In genomic region chr9:95559936-95560735, GRCm38 (mm10) we compare ENCODE assay signal across 8 mouse cellular contexts. TPM values are rescaled to one million over a fixed set of nuclear protein-coding genes. Genes with fewer than 3 reads are reported as not detected.
DNase-seq lines count a peak whose midpoint lies in the region; ATAC-seq and TF ChIP-seq lines count a peak whose summit lies in the region.

No protein-coding gene starts in this region.

- 14% methylated on average over 74 of the region's 78 CpGs for WGBS in embryonic facial prominence, embryonic 11.5 days
- WGBS in heart, embryonic 14.5 days = 14% methylated on average over 75 of the region's 78 CpGs
- 14% methylated on average over 71 of the region's 78 CpGs for WGBS in kidney, postnatal 0 days

- H3K4me3 ChIP-seq in embryonic facial prominence, embryonic 11.5 days (ENCODE audit: low read depth, low read length) = peak overlapping the region; percentile 59
- peak overlapping the region; percentile 58 to 61 for H3K4me3 ChIP-seq in heart, embryonic 14.5 days (ENCODE audit: control insufficient read depth in 1 of 2, insufficient read depth in 1 of 2, low read depth in 1 of 2, low read length in 2 of 2)
- peak overlapping the region; percentile 67 for H3K4me3 ChIP-seq in kidney, postnatal 0 days (replicated peaks; ENCODE audit: low read depth, low read length)

- peaks cover 31% of the 10 kb centered on the region for H3K27me3 ChIP-seq in embryonic facial prominence, embryonic 11.5 days (ENCODE audit: control insufficient read depth, insufficient read depth, low read length)
- H3K27me3 ChIP-seq in heart, embryonic 14.5 days (ENCODE audit: control insufficient read depth, insufficient read depth, low read length) = peaks cover 66% of the 10 kb centered on the region
- H3K27me3 ChIP-seq in kidney, postnatal 0 days (ENCODE audit: insufficient read depth, low read length) = peaks cover 35% of the 10 kb centered on the region

- no peak for TF ChIP-seq CTCF in kidney, postnatal 0 days (IDR thresholded peaks at IDR 0.05; ENCODE audit: low read depth)

- DNase-seq in spleen, adult 12 weeks (ENCODE audit: low spot score) = peak; percentile 36
- DNase-seq in spleen, adult 18-20 months = no peak
- peak; percentile 34 for DNase-seq in embryonic facial prominence, embryonic 11.5 days (ENCODE audit: low spot score)
- no peak for DNase-seq in kidney, postnatal 0 days (ENCODE audit: low spot score)
- peak; percentile 40 for DNase-seq in liver
- peak; percentile 57 to 78 for DNase-seq in right cerebral cortex, adult 2 months (ENCODE audit: low spot score in 2 of 2)

- ATAC-seq in embryonic facial prominence, embryonic 11.5 days (replicated peaks; ENCODE audit: insufficient number of reproducible peaks, low FRiP score, low TSS enrichment, low read depth) = peak; percentile 66
- 0 out of 2 replicates have a peak, but pooled peaks have one; percentile 15 for ATAC-seq in heart, embryonic 14.5 days (ENCODE audit: insufficient number of reproducible peaks, insufficient read depth, low FRiP score, low read depth)
- ATAC-seq in kidney, postnatal 0 days (replicated peaks; ENCODE audit: low FRiP score, low read depth) = peak; percentile 62
- ATAC-seq in monocyte, adult 5-6 weeks (replicated peaks; ENCODE audit: insufficient number of reproducible peaks, low FRiP score, low TSS enrichment, poor library complexity, severe bottlenecking) = no peak

- H3K27ac ChIP-seq in embryonic facial prominence, embryonic 11.5 days (replicated peaks; ENCODE audit: low read depth, low read length) = no peak overlapping the region
- H3K27ac ChIP-seq in heart, embryonic 14.5 days (replicated peaks in 1 of 2; ENCODE audit: control insufficient read depth in 1 of 2, insufficient read depth in 1 of 2, low read depth in 2 of 2, low read length in 2 of 2) = no peak overlapping the region
- no peak overlapping the region; the same call in 1 of the 2 replicates for H3K27ac ChIP-seq in kidney, postnatal 0 days

- H3K9ac ChIP-seq in embryonic facial prominence, embryonic 11.5 days (replicated peaks; ENCODE audit: low read length) = peak overlapping the region; percentile 62
- H3K9ac ChIP-seq in heart, embryonic 14.5 days (ENCODE audit: low read length) = peak overlapping the region; percentile 67
- H3K9ac ChIP-seq in kidney, postnatal 0 days (ENCODE audit: low read depth, low read length) = peak overlapping the region; percentile 56

- no peaks in the 10 kb centered on the region for H3K4me1 ChIP-seq in embryonic facial prominence, embryonic 11.5 days (ENCODE audit: control insufficient read depth, insufficient read depth, low read length)
- H3K4me1 ChIP-seq in heart, embryonic 14.5 days (ENCODE audit: control insufficient read depth in 2 of 2, insufficient read depth in 2 of 2, low read length in 2 of 2) = peaks cover 5 to 22% of the 10 kb centered on the region in 2 experiments; a peak in 3 of 4 replicates
- H3K4me1 ChIP-seq in kidney, postnatal 0 days (replicated peaks; ENCODE audit: insufficient read depth, low read length) = peaks cover 6% of the 10 kb centered on the region; the same call in 1 of the 2 replicates

- H3K4me2 ChIP-seq in embryonic facial prominence, embryonic 11.5 days (ENCODE audit: low read depth, low read length) = peak overlapping the region; percentile 97
- H3K4me2 ChIP-seq in heart, embryonic 14.5 days (ENCODE audit: low read length) = peak overlapping the region; percentile 97
- H3K4me2 ChIP-seq in kidney, postnatal 0 days (ENCODE audit: low read length) = peak overlapping the region; percentile 95

- no peaks in the 10 kb centered on the region for H3K36me3 ChIP-seq in embryonic facial prominence, embryonic 11.5 days (replicated peaks; ENCODE audit: control insufficient read depth, insufficient read depth, low read depth, low read length)
- H3K36me3 ChIP-seq in heart, embryonic 14.5 days (ENCODE audit: control insufficient read depth, insufficient read depth, low read length) = no peaks in the 10 kb centered on the region
- no peaks in the 10 kb centered on the region for H3K36me3 ChIP-seq in kidney, postnatal 0 days (ENCODE audit: insufficient read depth, low read length)

- H3K9me3 ChIP-seq in embryonic facial prominence, embryonic 11.5 days (replicated peaks; ENCODE audit: control insufficient read depth, low read length) = no peaks in the 10 kb centered on the region
- no peaks in the 10 kb centered on the region for H3K9me3 ChIP-seq in heart, embryonic 14.5 days (ENCODE audit: control insufficient read depth, low read length)
- H3K9me3 ChIP-seq in kidney, postnatal 0 days (replicated peaks; ENCODE audit: low read length) = no peaks in the 10 kb centered on the region

RNA-seq across cellular contexts. Expression of gene Paqr9, which starts 0.7 kb away (rescaled TPM):
- polyA plus RNA-seq in embryonic facial prominence, embryonic 11.5 days (2014; fragmentation: Nextera tagmentation; extraction: Ambion mirVana) = 0.24 and 0.29 TPM in 2 replicates
- polyA plus RNA-seq in heart, embryonic 14.5 days (2014; fragmentation: Nextera tagmentation; extraction: Ambion mirVana) = 0.82 and 0.91 TPM in 2 replicates
- 2.8 TPM in 2 replicates for polyA plus RNA-seq in kidney, postnatal 0 days (2015; fragmentation: Nextera tagmentation; extraction: Ambion mirVana)
- 0.57 to 1.4 TPM in 2 of 3 replicates, not detected in the other for total RNA-seq in monocyte, adult 5-6 weeks (2017)

RNA-seq across cellular contexts. Expression of gene U2surp, which starts 48.3 kb away (rescaled TPM):
- 145 and 166 TPM in 2 replicates for polyA plus RNA-seq in embryonic facial prominence, embryonic 11.5 days (2014; fragmentation: Nextera tagmentation; extraction: Ambion mirVana)
- polyA plus RNA-seq in heart, embryonic 14.5 days (2014; fragmentation: Nextera tagmentation; extraction: Ambion mirVana) = 76.3 and 77.6 TPM in 2 replicates
- 138 and 139 TPM in 2 replicates for polyA plus RNA-seq in kidney, postnatal 0 days (2015; fragmentation: Nextera tagmentation; extraction: Ambion mirVana)
- total RNA-seq in monocyte, adult 5-6 weeks (2017) = 105 to 140 TPM (median 116 TPM) in 3 replicates

Comparison
In these comparisons a context has a peak if more than half of its experiments do, and no peak if none do; other contexts are left out.
1. DNase-seq: peak in spleen, adult 12 weeks (single experiment), embryonic facial prominence, embryonic 11.5 days (single experiment), liver (single experiment) and right cerebral cortex, adult 2 months (2 of 2); none in spleen, adult 18-20 months (0 of 2) and kidney, postnatal 0 days (single experiment).
2. Peak in every context shown above with its lines, with median percentiles within 50 percentile points of each other: H3K4me2 ChIP-seq, H3K4me3 ChIP-seq and H3K9ac ChIP-seq.